Mouse (Mus musculus) midbrain, postnatal 0 days (tissue): ENCODE results near the gene Gm14862. TPM values are rescaled to one million over a fixed set of nuclear protein-coding genes. Genes with fewer than 3 reads are reported as not detected.
"Not testable (repeated sequence)": the region's sequence is repeated elsewhere in the genome, so short reads cannot be mapped to it uniquely, and the experiment has no call there.

Source experiments
- ATAC-seq: fragments of 200-750 bp; cut with Nextera tagmentation; 2 replicates; pipeline ENCODE4 v1.8.0; 2017; ENCODE audit warnings: moderate number of reproducible peaks, mild to moderate bottlenecking, moderate TSS enrichment, moderate library complexity; ENCODE audit not compliant: low FRiP score
- DNase-seq: peaks from one replicate; pipeline ENCODE4 v3.0.0-alpha.2; 2015; ENCODE audit warnings: low spot score
- H3K27ac ChIP-seq: fragments of 300-500 bp; sonication (generic); 2 replicates; pipeline ENCODE4 v1.5.1; 2014; ENCODE audit warnings: low read depth, mild to moderate bottlenecking, low read length, mixed read lengths
- H3K27me3 ChIP-seq: fragments of 300-500 bp; sonication (generic); 2 replicates; pipeline ENCODE4 v1.6.1; 2014; ENCODE audit warnings: low read length, control low read depth, mixed read lengths; ENCODE audit not compliant: insufficient read depth
- H3K36me3 ChIP-seq: fragments of 300-500 bp; sonication (generic); 2 replicates; pipeline ENCODE4 v1.6.1; 2014; ENCODE audit warnings: low read length, control low read depth, mixed read lengths; ENCODE audit not compliant: insufficient read depth
- H3K4me1 ChIP-seq: fragments of 300-500 bp; sonication (generic); 2 replicates; pipeline ENCODE4 v1.6.1; 2014; ENCODE audit warnings: mild to moderate bottlenecking, control low read depth, antibody characterized with exemption, low read length, mixed read lengths; ENCODE audit not compliant: insufficient read depth
- H3K4me2 ChIP-seq: fragments of 300-500 bp; sonication (generic); 2 replicates; pipeline ENCODE4 v1.6.1; 2014; ENCODE audit warnings: low read depth, mild to moderate bottlenecking, low read length, mixed read lengths; ENCODE audit not compliant: poor library complexity, severe bottlenecking
- H3K4me3 ChIP-seq: fragments of 300-500 bp; sonication (generic); 2 replicates; pipeline ENCODE4 v1.5.1; 2014; ENCODE audit warnings: low read depth, mild to moderate bottlenecking, low read length, moderate library complexity
- H3K9ac ChIP-seq: fragments of 300-500 bp; sonication (generic); replicated peaks from 2 replicates; pipeline ENCODE4 v1.6.1; 2014; ENCODE audit warnings: mild to moderate bottlenecking, low read length, moderate library complexity, mixed read lengths; ENCODE audit not compliant: poor library complexity, severe bottlenecking
- H3K9me3 ChIP-seq: fragments of 300-500 bp; sonication (generic); 2 replicates; pipeline ENCODE4 v1.6.1; 2016; ENCODE audit warnings: low read length, control low read depth
- CTCF ChIP-seq: IDR thresholded peaks from 2 replicates; pipeline ENCODE4 v1.5.1; 2016; ENCODE audit warnings: antibody characterized with exemption, mild to moderate bottlenecking
- WGBS: fragments of 180-500 bp; shearing (Covaris S2); extraction: QIAGEN DNeasy Blood & Tissue Kit; methylation state at CpG from one replicate; pipeline ENCODE4 v1.1.7; 2014; 5-methylcytosine and 5-hydroxymethylcytosine counted together
- polyA plus RNA-seq: library from polyadenylated mRNA; unstranded; fragments of >200 nt; fragmentation: Nextera tagmentation; extraction: Ambion mirVana; gene quantifications from 2 replicates; pipeline ENCODE4 v1.2.1, GENCODE M21; 2015
- total RNA-seq: library from RNA; depleted of rRNA; stranded (reverse); fragments of >200 nt; gene quantifications from 2 replicates; pipeline ENCODE4 v1.2.3, GENCODE M21; 2014; rRNA removed

Gm14862 gene
- not detected in 2 replicates for total RNA-seq
- not detected in 2 replicates for polyA plus RNA-seq

GRCm38 (mm10) chrX:9256766-9257165, at the start of gene Gm14862:
Gene Gm14862, minus strand, starts transcription at chrX:9256899.
- DNase-seq (no peak), ATAC-seq (no peak)
- H3K36me3 ChIP-seq = no peaks in the 10 kb centered on the region
- no peaks in the 10 kb centered on the region for H3K27me3 ChIP-seq
- no peak within 1 kb of the TSS for H3K27ac ChIP-seq
- no peak within 1 kb of the TSS for H3K9ac ChIP-seq
- no peaks in the 10 kb centered on the region for H3K4me1 ChIP-seq
- H3K4me2 ChIP-seq = no peak within 1 kb of the TSS
- H3K4me3 ChIP-seq = no peak within 1 kb of the TSS
- 73% methylated on average over 5 of the region's 5 CpGs for WGBS
- no peak for TF ChIP-seq CTCF
- H3K9me3 ChIP-seq = no peaks in the 10 kb centered on the region

GRCm38 (mm10) chrX:9303455-9303854, 46.8 kb upstream of the Gm14862 start:
- no peak overlapping the region for H3K27ac ChIP-seq
- DNase-seq (no peak), ATAC-seq (no peak)
- H3K4me2 ChIP-seq = no peak overlapping the region
- no peaks in the 10 kb centered on the region for H3K27me3 ChIP-seq
- no peaks in the 10 kb centered on the region for H3K9me3 ChIP-seq
- no peaks in the 10 kb centered on the region for H3K4me1 ChIP-seq
- H3K36me3 ChIP-seq = no peaks in the 10 kb centered on the region
- H3K9ac ChIP-seq = no peak overlapping the region
- WGBS = 54% methylated on average over 1 of the region's 1 CpGs
- no peak for TF ChIP-seq CTCF
- H3K4me3 ChIP-seq = no peak overlapping the region

- H3K4me2 ChIP-seq = no peak overlapping the region
- H3K4me1 ChIP-seq = no peaks in the 10 kb centered on the region
- H3K27ac ChIP-seq = no peak overlapping the region
- H3K27me3 ChIP-seq = no peaks in the 10 kb centered on the region
- 90% methylated on average over 5 of the region's 5 CpGs for WGBS
- H3K36me3 ChIP-seq = no peaks in the 10 kb centered on the region
- DNase-seq (no peak), ATAC-seq (no peak)
- H3K9ac ChIP-seq = no peak overlapping the region
- H3K4me3 ChIP-seq = no peak overlapping the region
- no peaks in the 10 kb centered on the region for H3K9me3 ChIP-seq
- no peak for TF ChIP-seq CTCF
Observed at GRCm38 (mm10) chrX:9302791-9303190, 46.1 kb upstream of the Gm14862 start.

DNA sequence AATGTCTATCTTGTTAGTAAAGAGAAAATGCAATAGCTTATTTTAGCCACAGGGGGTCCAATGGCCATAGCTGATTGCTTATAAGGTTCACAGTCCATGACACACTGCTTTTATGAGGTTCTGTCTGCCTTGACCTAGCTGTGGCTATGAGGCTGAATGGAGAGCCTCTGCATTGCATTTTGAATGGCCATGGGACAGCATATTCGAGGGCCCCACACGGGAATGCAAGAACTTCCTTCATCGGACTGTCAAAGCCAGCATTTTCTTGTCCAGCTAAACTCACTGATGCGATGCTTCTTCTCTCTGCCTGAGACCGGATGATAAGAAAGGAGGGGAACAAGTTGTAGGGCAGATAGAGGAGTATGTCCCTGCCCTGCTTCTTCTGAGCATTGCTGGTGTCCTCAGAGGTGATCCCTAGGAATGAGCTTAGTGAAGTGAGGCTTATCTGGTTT, 41.7 kb upstream of the Gm14862 start:
- H3K9me3 ChIP-seq = no peaks in the 10 kb centered on the region
- no peak overlapping the region for H3K4me3 ChIP-seq
- no peak for DNase-seq
- no peak for TF ChIP-seq CTCF
- no peaks in the 10 kb centered on the region for H3K36me3 ChIP-seq
- H3K9ac ChIP-seq = no peak overlapping the region
- no peak for ATAC-seq
- no peak overlapping the region for H3K4me2 ChIP-seq
- no peaks in the 10 kb centered on the region for H3K27me3 ChIP-seq
- H3K27ac ChIP-seq = no peak overlapping the region
- WGBS = 85% methylated on average over 5 of the region's 5 CpGs
- no peaks in the 10 kb centered on the region for H3K4me1 ChIP-seq

DNA sequence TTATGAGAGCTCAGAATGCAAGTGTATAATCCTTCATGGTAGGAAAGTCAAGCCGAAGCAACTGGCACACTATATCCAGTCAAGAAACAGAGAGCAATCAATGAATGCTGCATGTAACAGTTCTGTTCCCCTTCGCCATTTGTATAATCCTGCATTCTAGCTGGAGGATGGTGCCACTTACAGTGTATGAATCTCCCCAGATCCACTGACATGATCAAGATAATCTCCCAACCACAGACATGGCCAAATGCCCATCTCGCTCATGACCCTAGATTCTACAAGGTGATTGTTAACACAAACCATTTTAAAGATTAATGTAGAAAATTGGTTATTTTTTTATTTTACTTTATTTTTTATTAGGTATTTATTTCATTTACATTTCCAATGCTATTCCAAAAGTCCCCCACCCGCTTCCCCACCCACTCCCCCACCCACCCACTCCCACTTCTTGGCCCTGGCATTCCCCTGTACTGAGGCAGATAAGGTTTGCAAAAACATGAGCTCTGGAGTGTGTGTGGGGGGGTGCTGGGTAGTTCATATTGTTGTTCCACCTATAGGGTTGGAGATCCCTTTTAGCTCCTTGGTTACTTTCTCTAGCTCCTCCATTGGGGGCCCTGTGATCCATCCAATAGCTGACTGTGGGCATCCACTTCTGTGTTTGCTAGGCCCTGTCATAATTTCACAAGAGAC, 36.6 kb upstream of the Gm14862 start:
- not testable (repeated sequence) for H3K4me3 ChIP-seq, H3K27me3 ChIP-seq, H3K27ac ChIP-seq, H3K36me3 ChIP-seq, H3K9ac ChIP-seq, H3K4me2 ChIP-seq, ATAC-seq, H3K4me1 ChIP-seq, H3K9me3 ChIP-seq, DNase-seq
- WGBS = 90% methylated on average over 3 of the region's 4 CpGs

GRCm38 (mm10) chrX:9283464-9283863, 26.8 kb upstream of the Gm14862 start, which contains the start of gene H2al1m:
Gene H2al1m, plus strand, starts transcription at chrX:9283764.
- H3K9me3 ChIP-seq, H3K36me3 ChIP-seq, H3K4me1 ChIP-seq, H3K27me3 ChIP-seq, DNase-seq, H3K4me2 ChIP-seq, H3K27ac ChIP-seq, H3K9ac ChIP-seq, ATAC-seq, H3K4me3 ChIP-seq: not testable (repeated sequence)
- WGBS = no CpG with 5 or more reads among the region's 1 CpGs
